ENCODE assay signal across 28 mouse cellular contexts in the genomic region with DNA sequence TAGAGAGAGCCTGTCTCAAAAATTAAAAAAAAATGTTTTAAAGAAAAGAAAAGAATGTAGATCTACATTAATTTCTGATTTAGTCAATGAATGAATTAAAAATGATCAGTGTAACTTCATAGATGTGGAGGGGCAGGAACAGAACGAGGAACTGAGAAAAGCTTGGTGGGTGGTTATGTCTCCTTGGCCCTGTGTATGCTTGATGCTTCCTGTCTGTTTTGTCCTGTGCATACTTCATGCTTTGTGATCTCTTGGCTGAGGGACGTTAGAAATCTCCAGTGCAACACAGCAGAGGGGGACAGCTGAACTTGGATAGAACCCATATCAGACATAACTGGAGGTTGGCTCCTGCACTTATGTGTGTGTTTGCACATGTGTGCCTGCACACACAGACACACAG. TPM values are rescaled to one million over a fixed set of nuclear protein-coding genes. Genes with fewer than 3 reads are reported as not detected.
DNase-seq lines count a peak whose midpoint lies in the region; ATAC-seq and TF ChIP-seq lines count a peak whose summit lies in the region.
"Had no signal": no experiment of that assay in that cellular context is flagged by ENCODE, and none has a peak within 500 bp of the region (broad histone marks: within the 10 kb centered on the region; RNA-seq: fewer than 3 reads in every experiment).

No protein-coding gene starts in this region.

- H3K4me1 ChIP-seq in CH12.LX (ENCODE audit: control insufficient read depth in 1 of 2, insufficient read depth in 2 of 2) = peaks cover 0 to 8% of the 10 kb centered on the region in 2 experiments; a peak in 2 of 4 replicates
- H3K4me1 ChIP-seq: embryonic facial prominence, embryonic 10.5 days; embryonic facial prominence, embryonic 12.5 days; forebrain, embryonic 13.5 days had no signal

- H3K9me3 ChIP-seq in CH12.LX (replicated peaks; ENCODE audit: low read length) = peaks cover 12% of the 10 kb centered on the region
- H3K9me3 ChIP-seq: embryonic facial prominence, embryonic 12.5 days; forebrain, embryonic 15.5 days had no signal

- no peak overlapping the region for H3K4me2 ChIP-seq in CH12.LX (ENCODE audit: insufficient read depth, low read depth, poor library complexity, severe bottlenecking)
- H3K4me2 ChIP-seq: embryonic facial prominence, embryonic 12.5 days; forebrain, embryonic 13.5 days; forebrain, embryonic 15.5 days had no signal

- H3K27me3 ChIP-seq in CH12.LX (replicated peaks) = no peaks in the 10 kb centered on the region
- H3K27me3 ChIP-seq: embryonic facial prominence, embryonic 12.5 days; forebrain, embryonic 13.5 days; forebrain, embryonic 15.5 days had no signal

- peak; percentile 52 for DNase-seq in A20 (ENCODE audit: low read depth, low spot score)
- DNase-seq in CH12.LX (ENCODE audit: extremely low read depth) = peak; percentile 23
- DNase-seq in retina, postnatal 1 day = no peak
- no peak for DNase-seq in heart, adult 11 months
- no peak for DNase-seq in cerebellum, postnatal 36 days
- DNase-seq: adrenal gland, adult 2 months; adrenal gland, postnatal 10 days; adrenal gland, postnatal 25 days; B cell, adult 2 months; cerebellum, adult 11 months; cerebellum, adult 18-20 months; cerebellum, adult 8-10 months; cerebellum, adult 9-11 months; cerebellum, postnatal 14 days; forebrain, postnatal 0 days had no signal

- TF ChIP-seq RAD21 in CH12.LX (IDR thresholded peaks at IDR 0.05; ENCODE audit: low read depth, low read length) = no peak

- dilution Hi-C loops in CH12.LX (cut with MboI; ENCODE audit: extremely low pct_ligation_motif_present, extremely low pct_unique_long_range_greater_than_20kb, low sequenced_read_pairs) = no loop called here

- no peak overlapping the region for H3K27ac ChIP-seq in CH12.LX (ENCODE audit: insufficient read depth, low read depth)
- H3K27ac ChIP-seq: embryonic facial prominence, embryonic 10.5 days; embryonic facial prominence, embryonic 12.5 days; forebrain, embryonic 13.5 days had no signal

- in situ Hi-C loops in CH12.LX (cut with MboI; ENCODE audit: low pct_ligation_motif_present, low pct_unique_long_range_greater_than_20kb, low sequenced_read_pairs) = no loop called here

- TF ChIP-seq CTCF in CH12.LX (conservative IDR thresholded peaks at IDR 0.05 in 1 of 2, IDR thresholded peaks at IDR 0.05 in 1 of 2; ENCODE audit: low read depth in 2 of 2, low read length in 2 of 2) = no peak

- TF ChIP-seq POLR2A in CH12.LX (IDR thresholded peaks at IDR 0.05; ENCODE audit: low read depth, low read length) = no peak

- TF ChIP-seq EP300 in CH12.LX (IDR thresholded peaks at IDR 0.05; ENCODE audit: low read length) = peak; percentile 27; the same call in 1 of the 2 replicates

- H3K4me3 ChIP-seq in CH12.LX (replicated peaks in 1 of 3; ENCODE audit: low read depth in 2 of 3, low read length in 2 of 3, poor library complexity in 1 of 3) = no peak overlapping the region
- H3K4me3 ChIP-seq: embryonic facial prominence, embryonic 10.5 days; embryonic facial prominence, embryonic 12.5 days; forebrain, embryonic 13.5 days; forebrain, embryonic 15.5 days had no signal

- H3K9ac ChIP-seq in CH12.LX (ENCODE audit: insufficient read depth, low read depth) = no peak overlapping the region
- H3K9ac ChIP-seq: embryonic facial prominence, embryonic 12.5 days; forebrain, embryonic 13.5 days; forebrain, embryonic 15.5 days; forebrain, postnatal 0 days had no signal

- ATAC-seq in neutrophil, adult 5-6 weeks (ENCODE audit: extremely low read depth, insufficient number of reproducible peaks, low FRiP score, poor library complexity, severe bottlenecking) = 0 out of 2 replicates have a peak, but pooled peaks have one; percentile 26
- ATAC-seq: CD4-positive, CD25-positive, alpha-beta regulatory T cell, adult 4 months; forebrain, embryonic 13.5 days; forebrain, embryonic 15.5 days had no signal

- H3K36me3 ChIP-seq in CH12.LX (replicated peaks in 1 of 2; ENCODE audit: control insufficient read depth in 1 of 2, insufficient read depth in 1 of 2, low read length in 1 of 2) = peaks cover 4 to 11% of the 10 kb centered on the region in 2 experiments
- H3K36me3 ChIP-seq: embryonic facial prominence, embryonic 12.5 days; forebrain, embryonic 15.5 days had no signal

- H3K79me2 ChIP-seq in CH12.LX (replicated peaks; ENCODE audit: control insufficient read depth, extremely low read depth, insufficient read depth, poor library complexity, severe bottlenecking) = no peaks in the 10 kb centered on the region

TF ChIP-seq in CH12.LX, 34 proteins besides CTCF, POLR2A, EP300 and RAD21:
- TF ChIP-seq ZKSCAN1 (IDR thresholded peaks at IDR 0.05; ENCODE audit: borderline replicate concordance, low read depth, low read length) (no peak), KAT2A (IDR thresholded peaks at IDR 0.05; ENCODE audit: insufficient replicate concordance, low read length) (no peak), TCF12 (IDR thresholded peaks at IDR 0.05; ENCODE audit: low read depth, low read length) (no peak), MAX (IDR thresholded peaks at IDR 0.05; ENCODE audit: low read length) (no peak), JUN (IDR thresholded peaks at IDR 0.05; ENCODE audit: insufficient read depth, low read depth, low read length) (no peak), IRF4 (IDR thresholded peaks at IDR 0.05; ENCODE audit: low read depth, low read length) (peak; percentile 48; the same call in 1 of the 2 replicates), RCOR1 (conservative IDR thresholded peaks at IDR 0.05; ENCODE audit: low read depth, low read length) (no peak)

RNA-seq across cellular contexts. Expression of gene Acot2, which starts 9.6 kb away (rescaled TPM):
- total RNA-seq in CH12.LX (2012; rRNA removed) (10.2 and 13.2 TPM in 2 replicates), CH12.LX (2014; rRNA removed) (9.7 and 9.8 TPM in 2 replicates)
- 6.6 and 7.2 TPM in 2 replicates for polyA plus RNA-seq in CH12.LX (2012; ENCODE audit: insufficient read length, low read depth)
- 24.1 and 25.2 TPM in 2 replicates for total RNA-seq in neutrophil, adult 5-6 weeks (2017)

RNA-seq across cellular contexts. Expression of gene Acot1, which starts 12.1 kb away (rescaled TPM):
- total RNA-seq in CH12.LX (2012; rRNA removed) = 0.42 TPM in 1 of 2 replicates, not detected in the other
- not detected in 2 replicates for total RNA-seq in CH12.LX (2014; rRNA removed)
- polyA plus RNA-seq in CH12.LX (2012; ENCODE audit: insufficient read length, low read depth) = not detected in 2 replicates
- total RNA-seq in neutrophil, adult 5-6 weeks (2017) = 12.5 and 13.2 TPM in 2 replicates
- polyA plus RNA-seq: CD4-positive, CD25-positive, alpha-beta regulatory T cell, adult 4 months had no signal

RNA-seq across cellular contexts. Expression of gene Heatr4, which starts 12.6 kb away (rescaled TPM):
- not detected in 2 replicates for total RNA-seq in CH12.LX (2012; rRNA removed)
- total RNA-seq in CH12.LX (2014; rRNA removed) = not detected in 2 replicates
- polyA plus RNA-seq in CH12.LX (2012; ENCODE audit: insufficient read length, low read depth) = 0.08 TPM in 1 of 2 replicates, not detected in the other
- total RNA-seq in neutrophil, adult 5-6 weeks (2017) = not detected in 2 replicates
- total RNA-seq: adrenal gland, adult 2 months; adrenal gland, postnatal 10 days; adrenal gland, postnatal 25 days; adrenal gland, postnatal 4 days; ES-E14; MEL had no signal
- polyA plus RNA-seq: adrenal gland, adult 2 months; brain, embryonic 14.5 days; CD4-positive, CD25-positive, alpha-beta regulatory T cell, adult 4 months; embryonic facial prominence, embryonic 10.5 days; embryonic facial prominence, embryonic 12.5 days; embryonic facial prominence, embryonic 14.5 days; forebrain, embryonic 11.5 days; forebrain, embryonic 15.5 days had no signal

RNA-seq across cellular contexts. Expression of gene Acot4, which starts 41.0 kb away (rescaled TPM):
- total RNA-seq in CH12.LX (2012; rRNA removed) (not detected in 2 replicates), CH12.LX (2014; rRNA removed) (not detected in 2 replicates)
- not detected in 2 replicates for polyA plus RNA-seq in CH12.LX (2012; ENCODE audit: insufficient read length, low read depth)
- not detected in 2 replicates for total RNA-seq in neutrophil, adult 5-6 weeks (2017)

RNA-seq across cellular contexts. Expression of gene Gm49366, which starts 41.5 kb away (rescaled TPM):
- not detected in 2 replicates for total RNA-seq in CH12.LX (2012; rRNA removed)
- total RNA-seq in CH12.LX (2014; rRNA removed) = not detected in 2 replicates
- polyA plus RNA-seq in CH12.LX (2012; ENCODE audit: insufficient read length, low read depth) = not detected in 2 replicates
- not detected in 2 replicates for total RNA-seq in neutrophil, adult 5-6 weeks (2017)
- total RNA-seq: adrenal gland, adult 2 months; adrenal gland, postnatal 10 days; adrenal gland, postnatal 25 days; adrenal gland, postnatal 4 days; ES-E14; forebrain, postnatal 0 days; MEL had no signal
- polyA plus RNA-seq: adrenal gland, adult 2 months; CD4-positive, CD25-positive, alpha-beta regulatory T cell, adult 4 months; cortical plate, adult 2 months; embryonic facial prominence, embryonic 10.5 days; embryonic facial prominence, embryonic 12.5 days; embryonic facial prominence, embryonic 14.5 days; forebrain, embryonic 11.5 days; forebrain, embryonic 13.5 days; forebrain, embryonic 15.5 days; forebrain, postnatal 0 days had no signal

Comparison
In these comparisons a context has a peak if more than half of its experiments do, and no peak if none do; other contexts are left out.
1. DNase-seq: peak in A20 (single experiment) and CH12.LX (single experiment); none in retina, postnatal 1 day (single experiment), heart, adult 11 months (single experiment) and cerebellum, postnatal 36 days (0 of 2).